Mouse (Mus musculus) lung, postnatal 0 days (tissue): ENCODE results near the gene Olfr1177-ps.

Experiments used
- CTCF ChIP-seq: IDR thresholded peaks from 2 replicates; pipeline ENCODE4 v1.5.1; 2016; ENCODE audit warnings: antibody characterized with exemption, mild to moderate bottlenecking
- EP300 ChIP-seq: IDR thresholded peaks from 2 replicates; pipeline ENCODE4 v1.6.1; 2016; ENCODE audit warnings: antibody characterized with exemption, mild to moderate bottlenecking, control low read depth

DNA sequence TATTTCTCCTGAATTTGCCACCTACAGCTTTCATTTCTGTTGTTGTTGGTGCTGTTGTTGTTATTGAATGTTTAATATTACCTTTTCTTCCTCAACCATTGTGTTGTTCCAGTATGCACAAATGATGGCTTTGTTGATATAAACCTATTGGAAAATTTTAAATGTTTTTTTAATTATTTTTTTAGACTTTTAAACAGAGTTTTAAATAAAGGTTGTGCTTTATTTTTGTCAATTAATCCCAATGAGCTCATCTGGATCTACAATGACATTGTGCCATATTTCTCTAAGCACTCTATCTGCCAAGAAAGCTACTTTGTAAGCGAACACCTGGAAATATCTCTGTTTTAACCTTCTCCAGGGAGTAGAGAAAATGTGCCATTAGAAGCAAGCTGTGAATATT is 40.5 kb upstream of the Olfr1177-ps start, which contains the start of gene Olfr1178:
- no peak for TF ChIP-seq CTCF
- TF ChIP-seq EP300 = no peak
